Mouse (Mus musculus) C2C12 (cell line): ENCODE data around the gene Mdm1. TPM values are rescaled to one million over a fixed set of nuclear protein-coding genes. Genes with fewer than 3 reads are reported as not detected.

ENCODE experiments used
- H3K27me3 ChIP-seq: one replicate; pipeline ENCODE4 v1.6.1; 2011; ENCODE audit not compliant: control insufficient read depth, insufficient read depth, insufficient read length
- H3K36me3 ChIP-seq: one replicate; pipeline ENCODE4 v1.6.1; 2011; ENCODE audit not compliant: control insufficient read depth, insufficient read depth
- H3K4me3 ChIP-seq: one replicate; pipeline ENCODE4 v1.5.1; 2011; ENCODE audit warnings: mild to moderate bottlenecking, control low read depth; ENCODE audit not compliant: poor library complexity, insufficient read depth, severe bottlenecking
- H3K79me2 ChIP-seq: one replicate; pipeline ENCODE4 v1.6.1; 2011; ENCODE audit not compliant: control insufficient read depth, insufficient read depth
- H3K79me3 ChIP-seq: one replicate; pipeline ENCODE4 v1.6.1; 2011; ENCODE audit warnings: low read depth, control low read depth
- H3ac ChIP-seq: one replicate; pipeline ENCODE3; 2011; ENCODE audit warnings: low read depth; ENCODE audit not compliant: control insufficient read depth, insufficient read length
- CEBPB ChIP-seq: IDR thresholded peaks from one replicate; pipeline ENCODE4 v1.6.1; 2011; ENCODE audit warnings: low read depth, mild to moderate bottlenecking, control low read depth, moderate library complexity
- CTCF ChIP-seq: IDR thresholded peaks from one replicate; pipeline ENCODE4 v1.5.1; 2011; ENCODE audit not compliant: control insufficient read depth, insufficient read depth, insufficient read length
- FOSL1 ChIP-seq: IDR thresholded peaks from one replicate; pipeline ENCODE4 v1.8.0; 2011; ENCODE audit warnings: mild to moderate bottlenecking, low read length; ENCODE audit not compliant: poor library complexity, insufficient read depth, severe bottlenecking
- MAX ChIP-seq: IDR thresholded peaks from one replicate; pipeline ENCODE4 v1.6.1; 2011; ENCODE audit warnings: mild to moderate bottlenecking, control low read depth
- MYOD1 ChIP-seq: IDR thresholded peaks from one replicate; pipeline ENCODE4 v1.6.1; 2011; ENCODE audit warnings: low read depth; ENCODE audit not compliant: control insufficient read depth, insufficient read length
- MYOG ChIP-seq: IDR thresholded peaks from one replicate; pipeline ENCODE4 v1.6.1; 2011; ENCODE audit not compliant: control insufficient read depth, insufficient read length; ENCODE audit errors: extremely low read depth
- USF1 ChIP-seq: IDR thresholded peaks from one replicate; pipeline ENCODE4 v1.6.1; 2011; ENCODE audit warnings: low read depth, mild to moderate bottlenecking, control low read depth, moderate library complexity
- polyA plus RNA-seq: library from polyadenylated mRNA; unstranded; fragments of >200 nt; fragmentation: generic; extraction: Trizol; gene quantifications from one replicate; pipeline ENCODE4 v1.2.1, GENCODE M21; 2012; ENCODE audit warnings: missing spikeins

Gene Mdm1
- polyA plus RNA-seq, 1 experiment, result 7.2 TPM

- H3K27me3 ChIP-seq, result no peaks in the 10 kb centered on the region
- H3K4me3 ChIP-seq, result no peak overlapping the region
- no peaks in the 10 kb centered on the region for H3K79me3 ChIP-seq
- TF ChIP-seq CEBPB, result no peak
- TF ChIP-seq CTCF, result no peak
- TF ChIP-seq USF1, result no peak
- TF ChIP-seq MYOG, result no peak
- TF ChIP-seq MYOD1, result no peak
- TF ChIP-seq MAX, result no peak
- TF ChIP-seq FOSL1, result no peak
- no peaks in the 10 kb centered on the region for H3K36me3 ChIP-seq
- H3ac ChIP-seq, result no peak overlapping the region
- H3K79me2 ChIP-seq, result no peaks in the 10 kb centered on the region
Measured at GRCm38 (mm10) chr10:118129001-118129682, 12.5 kb upstream of the Mdm1 start.

GRCm38 (mm10) chr10:118130016-118130415, 11.6 kb upstream of the Mdm1 start:
- H3K79me2 ChIP-seq, result no peaks in the 10 kb centered on the region
- TF ChIP-seq MAX (no peak), FOSL1 (no peak), CTCF (no peak), MYOD1 (no peak), USF1 (no peak), CEBPB (no peak), MYOG (no peak)
- H3K4me3 ChIP-seq, result no peak overlapping the region
- H3K79me3 ChIP-seq, result no peaks in the 10 kb centered on the region
- H3K27me3 ChIP-seq, result no peaks in the 10 kb centered on the region
- H3ac ChIP-seq, result no peak overlapping the region
- no peaks in the 10 kb centered on the region for H3K36me3 ChIP-seq

DNA sequence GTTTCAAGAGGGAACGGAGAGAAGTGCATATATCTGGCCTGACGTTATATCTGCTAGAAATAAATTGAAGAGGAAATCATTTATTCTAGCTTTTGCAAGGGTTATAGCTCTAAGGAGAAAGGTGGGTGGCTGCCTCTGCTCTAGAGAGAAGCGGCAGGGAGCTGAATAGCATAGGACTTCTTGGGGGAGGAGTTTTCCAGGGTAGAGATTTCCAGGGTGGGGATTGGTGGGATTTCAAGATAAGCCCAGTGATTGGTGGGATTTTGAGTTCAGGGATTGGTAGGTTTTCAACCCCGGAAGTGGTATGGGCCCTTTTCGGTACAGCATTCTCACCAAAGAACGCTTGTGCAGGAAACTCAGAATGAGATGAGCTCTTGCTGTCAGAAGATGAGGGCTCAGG, 8.6 kb upstream of the Mdm1 start:
- no peaks in the 10 kb centered on the region for H3K27me3 ChIP-seq
- no peaks in the 10 kb centered on the region for H3K79me2 ChIP-seq
- no peak overlapping the region for H3K4me3 ChIP-seq
- H3ac ChIP-seq, result no peak overlapping the region
- H3K79me3 ChIP-seq, result no peaks in the 10 kb centered on the region
- no peaks in the 10 kb centered on the region for H3K36me3 ChIP-seq
- no peak for TF ChIP-seq MYOD1
- TF ChIP-seq MYOG, result no peak
- no peak for TF ChIP-seq USF1
- TF ChIP-seq MAX, result no peak
- no peak for TF ChIP-seq CEBPB
- no peak for TF ChIP-seq CTCF
- TF ChIP-seq FOSL1, result no peak

DNA sequence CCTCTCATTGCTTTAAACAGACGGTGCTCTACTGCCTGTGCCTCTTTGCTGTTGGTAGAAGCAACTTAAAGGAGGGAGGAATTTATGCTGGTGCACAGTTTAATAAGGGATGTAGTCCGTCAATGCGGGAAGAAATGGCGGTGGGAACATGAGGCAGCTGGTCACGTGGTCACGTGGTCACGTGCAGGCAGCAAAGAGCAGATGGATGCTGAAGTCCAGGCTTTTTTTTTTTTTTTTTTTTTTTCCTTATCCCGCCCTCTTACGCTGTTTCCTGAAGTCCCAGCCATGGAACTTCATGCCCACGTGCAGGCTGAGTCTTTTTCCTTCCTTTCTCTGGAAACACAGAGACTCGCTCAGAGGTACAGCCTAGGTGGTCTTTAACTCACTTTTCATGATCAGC, 3.1 kb upstream of the Mdm1 start:
- no peak overlapping the region for H3K4me3 ChIP-seq
- H3ac ChIP-seq, result no peak overlapping the region
- H3K36me3 ChIP-seq, result no peaks in the 10 kb centered on the region
- peaks cover 9% of the 10 kb centered on the region for H3K79me2 ChIP-seq
- peaks cover 4% of the 10 kb centered on the region for H3K79me3 ChIP-seq
- no peak for TF ChIP-seq FOSL1
- no peak for TF ChIP-seq CTCF
- TF ChIP-seq MYOG, result no peak
- no peak for TF ChIP-seq MYOD1
- no peak for TF ChIP-seq CEBPB
- no peak for TF ChIP-seq MAX
- TF ChIP-seq USF1, result no peak
- no peaks in the 10 kb centered on the region for H3K27me3 ChIP-seq

- H3K79me3 ChIP-seq, result peaks cover 4% of the 10 kb centered on the region
Measured at GRCm38 (mm10) chr10:118139837-118140570, 1.6 kb upstream of the Mdm1 start.

More at GRCm38 (mm10) chr10:118139837-118140570, 1.6 kb upstream of the Mdm1 start:
- Histone ChIP-seq H3ac (no peak overlapping the region), H3K4me3 (no peak overlapping the region), H3K27me3 (no peaks in the 10 kb centered on the region), H3K36me3 (no peaks in the 10 kb centered on the region), H3K79me2 (peaks cover 9% of the 10 kb centered on the region)
- no peak for TF ChIP-seq MYOD1
- no peak for TF ChIP-seq MYOG
- no peak for TF ChIP-seq USF1
- no peak for TF ChIP-seq FOSL1
- no peak for TF ChIP-seq MAX
- no peak for TF ChIP-seq CEBPB
- TF ChIP-seq CTCF, result no peak
